Mouse (Mus musculus): Measurements from ENCODE around the gene Zdhhc23.

The Zdhhc23 gene

GRCm38 (mm10) chr16:43965781-43966389, 13.7 kb downstream of the Zdhhc23 start:
- DNase-seq = no peak

GRCm38 (mm10) chr16:43963780-43964179, 15.8 kb downstream of the Zdhhc23 start:
- no peak for DNase-seq

GRCm38 (mm10) chr16:43963291-43963690, 16.3 kb downstream of the Zdhhc23 start:
- no peak for DNase-seq

- DNase-seq = no peak
Measured at GRCm38 (mm10) chr16:43958038-43958437, 21.6 kb downstream of the Zdhhc23 start.

- peak; percentile 35 for DNase-seq
Measured at GRCm38 (mm10) chr16:43954913-43955312, 24.7 kb downstream of the Zdhhc23 start.

GRCm38 (mm10) chr16:43951591-43951990, 28.0 kb downstream of the Zdhhc23 start:
- no peak for DNase-seq

GRCm38 (mm10) chr16:43945869-43946268, 33.7 kb downstream of the Zdhhc23 start:
- no peak for DNase-seq

GRCm38 (mm10) chr16:43945351-43945750, 34.2 kb downstream of the Zdhhc23 start:
- no peak for DNase-seq

GRCm38 (mm10) chr16:43940846-43941245, 38.7 kb downstream of the Zdhhc23 start:
- no peak for DNase-seq

GRCm38 (mm10) chr16:43935892-43936291, 43.7 kb downstream of the Zdhhc23 start:
- DNase-seq = no peak

- DNase-seq = no peak
Measured at GRCm38 (mm10) chr16:43935367-43935766, 44.2 kb downstream of the Zdhhc23 start.

GRCm38 (mm10) chr16:43934856-43935255, 44.7 kb downstream of the Zdhhc23 start:
- no peak for DNase-seq

GRCm38 (mm10) chr16:43933041-43933440, 46.5 kb downstream of the Zdhhc23 start:
- no peak for DNase-seq

GRCm38 (mm10) chr16:43932319-43932718, 47.3 kb downstream of the Zdhhc23 start:
- DNase-seq = no peak

- no peak for DNase-seq
Measured at GRCm38 (mm10) chr16:43931502-43931901, 48.1 kb downstream of the Zdhhc23 start.

GRCm38 (mm10) chr16:43930577-43930976, 49.0 kb downstream of the Zdhhc23 start:
- no peak for DNase-seq

- no peak for DNase-seq
Measured at GRCm38 (mm10) chr16:43926341-43926859, 53.2 kb downstream of the Zdhhc23 start, which contains the start of gene Qtrt2. TSS of gene Qtrt2 (minus strand) at chr16:43926809.

- no peak for DNase-seq
Measured at GRCm38 (mm10) chr16:43925846-43926245, 53.7 kb downstream of the Zdhhc23 start.

- DNase-seq = no peak
Measured at GRCm38 (mm10) chr16:43925001-43925558, 54.5 kb downstream of the Zdhhc23 start.

- DNase-seq = no peak
Measured at GRCm38 (mm10) chr16:43922630-43923029, 57.0 kb downstream of the Zdhhc23 start.

GRCm38 (mm10) chr16:43922024-43922423, 57.6 kb downstream of the Zdhhc23 start:
- DNase-seq = no peak

- no peak for DNase-seq
Measured at GRCm38 (mm10) chr16:43918867-43919266, 60.7 kb downstream of the Zdhhc23 start.
